Mouse (Mus musculus) left cerebral cortex, postnatal 14 days (tissue): ENCODE measurements around the gene Gja4. TPM values are rescaled to one million over a fixed set of nuclear protein-coding genes. Genes with fewer than 3 reads are reported as not detected.

Experiments used
- DNase-seq, 2 experiments: peaks; one replicate each; pipeline ENCODE4 v3.0.0; 2021 to 2022; ENCODE audit warnings: low spot score in 2 of 2, mixed read lengths in 1 of 2
- intact Hi-C: fragments of 180-260 bp; cut with DNase I; formaldehyde crosslinking; loops from one replicate; pipeline ENCODE4 v1.15.1; 2025
- total RNA-seq, 2 experiments: library from RNA; stranded (reverse); gene quantifications; 2 replicates each; pipeline ENCODE4 v1.2.3; 2021

Gja4 gene
- total RNA-seq, 2 experiments from 2014 or later, result 7.8 TPM

GRCm38 (mm10) chr4:127263438-127264182 is 50.2 kb downstream of the Gja4 start:
- DNase-seq, result no peak
- intact Hi-C loops, result no loop called here

- DNase-seq, result no peak
- intact Hi-C loops, result no loop called here
Measured at GRCm38 (mm10) chr4:127261601-127262000, 52.2 kb downstream of the Gja4 start.

Other genes with a start within 250 kb of the Gja4 start
- 10 to 100 TPM; 30.6 to 30.7 TPM for gene Zmym6, start 236.7 kb downstream of the Gja4 start, total RNA-seq
- gene Tmem35b, start 190.3 kb downstream of the Gja4 start, total RNA-seq, result 1 to 10 TPM; 3.8 to 4.0 TPM
- 100 to 1,000 TPM; 401 to 410 TPM for gene Dlgap3, start 144.8 kb downstream of the Gja4 start, total RNA-seq
- gene Smim12, start 70.3 kb downstream of the Gja4 start, total RNA-seq, result 10 to 100 TPM; 47.2 to 47.6 TPM
- gene Gjb3, start 16.8 kb upstream of the Gja4 start, total RNA-seq, result under 1 TPM; 0.22 to 0.30 TPM
- gene Gjb4, start 40.0 kb upstream of the Gja4 start, total RNA-seq, result not detected
- gene Gjb5, start 44.1 kb upstream of the Gja4 start, total RNA-seq, result not detected